Mouse (Mus musculus): ENCODE results near the gene Brwd1. TPM values are rescaled to one million over a fixed set of nuclear protein-coding genes. Genes with fewer than 3 reads are reported as not detected.
"Not testable (repeated sequence)": the region's sequence is repeated elsewhere in the genome, so short reads cannot be mapped to it uniquely, and the experiment has no call there.

Gene Brwd1
- polyA plus RNA-seq, 1 experiment from 2014 or later = 46.3 TPM

GRCm38 (mm10) chr16:96110655-96111345, 28.5 kb upstream of the Brwd1 start:
- H3K27ac ChIP-seq (ENCODE audit: low read depth, low read length) = no peak overlapping the region
- no peak overlapping the region for H3K4me2 ChIP-seq
- H3K9me3 ChIP-seq (ENCODE audit: control insufficient read depth, low read length) = no peaks in the 10 kb centered on the region
- H3K4me3 ChIP-seq (ENCODE audit: low read depth, low read length) = no peak overlapping the region
- no peaks in the 10 kb centered on the region for H3K27me3 ChIP-seq (replicated peaks; ENCODE audit: control insufficient read depth, insufficient read depth, low read length)
- no peak for ATAC-seq (replicated peaks; ENCODE audit: low FRiP score)
- WGBS = 78% methylated on average over 5 of the region's 5 CpGs
- H3K9ac ChIP-seq (ENCODE audit: low read depth, low read length) = no peak overlapping the region
- H3K4me1 ChIP-seq (replicated peaks; ENCODE audit: control insufficient read depth, insufficient read depth, low read length) = no peaks in the 10 kb centered on the region
- H3K36me3 ChIP-seq (ENCODE audit: control insufficient read depth, insufficient read depth, low read length) = no peaks in the 10 kb centered on the region
- DNase-seq (ENCODE audit: low spot score) = no peak

GRCm38 (mm10) chr16:96109673-96110072, 27.3 kb upstream of the Brwd1 start:
- Histone ChIP-seq H3K27me3 (replicated peaks; ENCODE audit: control insufficient read depth, insufficient read depth, low read length) (no peaks in the 10 kb centered on the region), H3K4me3 (ENCODE audit: low read depth, low read length) (no peak overlapping the region), H3K9ac (ENCODE audit: low read depth, low read length) (no peak overlapping the region), H3K4me2 (no peak overlapping the region), H3K4me1 (replicated peaks; ENCODE audit: control insufficient read depth, insufficient read depth, low read length) (no peaks in the 10 kb centered on the region), H3K36me3 (ENCODE audit: control insufficient read depth, insufficient read depth, low read length) (no peaks in the 10 kb centered on the region), H3K9me3 (ENCODE audit: control insufficient read depth, low read length) (no peaks in the 10 kb centered on the region), H3K27ac (ENCODE audit: low read depth, low read length) (no peak overlapping the region)
- no peak for DNase-seq (ENCODE audit: low spot score)
- WGBS = 58% methylated on average over 4 of the region's 4 CpGs
- no peak for ATAC-seq (replicated peaks; ENCODE audit: low FRiP score)

GRCm38 (mm10) chr16:96103036-96103435, 20.7 kb upstream of the Brwd1 start:
- Histone ChIP-seq H3K27ac (ENCODE audit: low read depth, low read length) (no peak overlapping the region), H3K9ac (ENCODE audit: low read depth, low read length) (no peak overlapping the region), H3K27me3 (replicated peaks; ENCODE audit: control insufficient read depth, insufficient read depth, low read length) (no peaks in the 10 kb centered on the region), H3K4me1 (replicated peaks; ENCODE audit: control insufficient read depth, insufficient read depth, low read length) (no peaks in the 10 kb centered on the region), H3K36me3 (ENCODE audit: control insufficient read depth, insufficient read depth, low read length) (no peaks in the 10 kb centered on the region), H3K4me2 (no peak overlapping the region), H3K4me3 (ENCODE audit: low read depth, low read length) (no peak overlapping the region), H3K9me3 (ENCODE audit: control insufficient read depth, low read length) (no peaks in the 10 kb centered on the region)
- WGBS = 26% methylated on average over 2 of the region's 2 CpGs
- ATAC-seq (replicated peaks; ENCODE audit: low FRiP score) (no peak), DNase-seq (ENCODE audit: low spot score) (no peak)

GRCm38 (mm10) chr16:96097811-96098210, 15.5 kb upstream of the Brwd1 start:
- not testable (repeated sequence) for H3K9me3 ChIP-seq (ENCODE audit: control insufficient read depth, low read length); H3K27me3 ChIP-seq (replicated peaks; ENCODE audit: control insufficient read depth, insufficient read depth, low read length); H3K27ac ChIP-seq (ENCODE audit: low read depth, low read length); H3K9ac ChIP-seq (ENCODE audit: low read depth, low read length); DNase-seq (ENCODE audit: low spot score); ATAC-seq (replicated peaks; ENCODE audit: low FRiP score); H3K36me3 ChIP-seq (ENCODE audit: control insufficient read depth, insufficient read depth, low read length); H3K4me2 ChIP-seq; H3K4me3 ChIP-seq (ENCODE audit: low read depth, low read length); H3K4me1 ChIP-seq (replicated peaks; ENCODE audit: control insufficient read depth, insufficient read depth, low read length)

- no peak overlapping the region for H3K4me2 ChIP-seq
- H3K4me3 ChIP-seq (ENCODE audit: low read depth, low read length) = no peak overlapping the region
Measured at GRCm38 (mm10) chr16:96095966-96096365, 13.6 kb upstream of the Brwd1 start.

GRCm38 (mm10) chr16:96091515-96092504, 9.5 kb upstream of the Brwd1 start:
- Histone ChIP-seq H3K4me3 (ENCODE audit: low read depth, low read length) (no peak overlapping the region), H3K27ac (ENCODE audit: low read depth, low read length) (no peak overlapping the region), H3K36me3 (ENCODE audit: control insufficient read depth, insufficient read depth, low read length) (no peaks in the 10 kb centered on the region), H3K27me3 (replicated peaks; ENCODE audit: control insufficient read depth, insufficient read depth, low read length) (no peaks in the 10 kb centered on the region; the same call in 1 of the 2 replicates), H3K9me3 (ENCODE audit: control insufficient read depth, low read length) (no peaks in the 10 kb centered on the region), H3K9ac (ENCODE audit: low read depth, low read length) (no peak overlapping the region), H3K4me2 (no peak overlapping the region), H3K4me1 (replicated peaks; ENCODE audit: control insufficient read depth, insufficient read depth, low read length) (no peaks in the 10 kb centered on the region; the same call in 1 of the 2 replicates)
- DNase-seq (ENCODE audit: low spot score) (no peak), ATAC-seq (replicated peaks; ENCODE audit: low FRiP score) (no peak)
- 51% methylated on average over 9 of the region's 9 CpGs for WGBS

More at GRCm38 (mm10) chr16:96095966-96096365, 13.6 kb upstream of the Brwd1 start:
- no peak for DNase-seq (ENCODE audit: low spot score)
- Histone ChIP-seq H3K36me3 (ENCODE audit: control insufficient read depth, insufficient read depth, low read length) (no peaks in the 10 kb centered on the region), H3K27ac (ENCODE audit: low read depth, low read length) (no peak overlapping the region), H3K4me1 (replicated peaks; ENCODE audit: control insufficient read depth, insufficient read depth, low read length) (no peaks in the 10 kb centered on the region; the same call in 1 of the 2 replicates), H3K9me3 (ENCODE audit: control insufficient read depth, low read length) (no peaks in the 10 kb centered on the region), H3K27me3 (replicated peaks; ENCODE audit: control insufficient read depth, insufficient read depth, low read length) (no peaks in the 10 kb centered on the region), H3K9ac (ENCODE audit: low read depth, low read length) (no peak overlapping the region)
- 79% methylated on average over 5 of the region's 5 CpGs for WGBS
- no peak for ATAC-seq (replicated peaks; ENCODE audit: low FRiP score)

- Histone ChIP-seq H3K27me3 (replicated peaks; ENCODE audit: control insufficient read depth, insufficient read depth, low read length) (no peaks in the 10 kb centered on the region; the same call in 1 of the 2 replicates), H3K4me1 (replicated peaks; ENCODE audit: control insufficient read depth, insufficient read depth, low read length) (peaks cover 5% of the 10 kb centered on the region; the same call in 1 of the 2 replicates), H3K27ac (ENCODE audit: low read depth, low read length) (no peak overlapping the region), H3K9ac (ENCODE audit: low read depth, low read length) (no peak overlapping the region), H3K36me3 (ENCODE audit: control insufficient read depth, insufficient read depth, low read length) (no peaks in the 10 kb centered on the region), H3K9me3 (ENCODE audit: control insufficient read depth, low read length) (no peaks in the 10 kb centered on the region), H3K4me2 (no peak overlapping the region), H3K4me3 (ENCODE audit: low read depth, low read length) (no peak overlapping the region)
- WGBS = 70% methylated on average over 5 of the region's 5 CpGs
- ATAC-seq (replicated peaks; ENCODE audit: low FRiP score) (no peak), DNase-seq (ENCODE audit: low spot score) (no peak)
Measured at GRCm38 (mm10) chr16:96088120-96088519, 5.8 kb upstream of the Brwd1 start.

- H3K27me3 ChIP-seq (replicated peaks; ENCODE audit: control insufficient read depth, insufficient read depth, low read length) = no peaks in the 10 kb centered on the region; the same call in 1 of the 2 replicates
- no peak overlapping the region for H3K4me2 ChIP-seq
- H3K9me3 ChIP-seq (ENCODE audit: control insufficient read depth, low read length) = no peaks in the 10 kb centered on the region
- H3K4me3 ChIP-seq (ENCODE audit: low read depth, low read length) = no peak overlapping the region
- no peak overlapping the region for H3K27ac ChIP-seq (ENCODE audit: low read depth, low read length)
- no peak for DNase-seq (ENCODE audit: low spot score)
- H3K4me1 ChIP-seq (replicated peaks; ENCODE audit: control insufficient read depth, insufficient read depth, low read length) = peaks cover 5% of the 10 kb centered on the region; the same call in 1 of the 2 replicates
- no peak for ATAC-seq (replicated peaks; ENCODE audit: low FRiP score)
- 67% methylated on average over 4 of the region's 4 CpGs for WGBS
- H3K9ac ChIP-seq (ENCODE audit: low read depth, low read length) = no peak overlapping the region
- no peaks in the 10 kb centered on the region for H3K36me3 ChIP-seq (ENCODE audit: control insufficient read depth, insufficient read depth, low read length)
Measured at GRCm38 (mm10) chr16:96087436-96087835, 5.1 kb upstream of the Brwd1 start.

All from liver, embryonic 11.5 days (tissue).